Mouse (Mus musculus): ENCODE results near the gene Tmem88.

GRCm38 (mm10) chr11:69399201-69400082, 1.4 kb upstream of the Tmem88 start:
- TF ChIP-seq CTCF (IDR thresholded peaks at IDR 0.05; ENCODE audit: low read depth) = no peak
- TF ChIP-seq EP300 (IDR thresholded peaks at IDR 0.05; ENCODE audit: low read depth) = no peak
